Mouse (Mus musculus) forebrain, embryonic 13.5 days (tissue): ENCODE data around the gene Zcwpw1. TPM values are rescaled to one million over a fixed set of nuclear protein-coding genes. Genes with fewer than 3 reads are reported as not detected.
"Not testable (repeated sequence)": the region's sequence is repeated elsewhere in the genome, so short reads cannot be mapped to it uniquely, and the experiment has no call there.

ENCODE experiments used
- ATAC-seq: fragments of 200-750 bp; cut with Nextera tagmentation; 2 replicates; pipeline ENCODE4 v1.8.0; 2017
- H3K27ac ChIP-seq: fragments of 300-500 bp; sonication (generic); 2 replicates; pipeline ENCODE4 v1.5.1; 2015; ENCODE audit warnings: inconsistent platforms, mild to moderate bottlenecking, moderate library complexity
- H3K27me3 ChIP-seq: fragments of 300-500 bp; sonication (generic); 2 replicates; pipeline ENCODE4 v1.6.1; 2015; ENCODE audit warnings: mild to moderate bottlenecking, inconsistent platforms
- H3K36me3 ChIP-seq: fragments of 300-500 bp; sonication (generic); 2 replicates; pipeline ENCODE4 v1.6.1; 2015; ENCODE audit warnings: mild to moderate bottlenecking, inconsistent platforms; ENCODE audit not compliant: poor library complexity, severe bottlenecking
- H3K4me1 ChIP-seq: fragments of 300-500 bp; sonication (generic); 2 replicates; pipeline ENCODE4 v1.6.1; 2015; ENCODE audit warnings: inconsistent platforms
- H3K4me2 ChIP-seq: fragments of 300-500 bp; sonication (generic); 2 replicates; pipeline ENCODE4 v1.6.1; 2015; ENCODE audit warnings: inconsistent platforms, mild to moderate bottlenecking, moderate library complexity
- H3K4me3 ChIP-seq: fragments of 300-500 bp; sonication (generic); 2 replicates; pipeline ENCODE4 v1.5.1; 2015; ENCODE audit warnings: mild to moderate bottlenecking, inconsistent platforms
- H3K9ac ChIP-seq: fragments of 300-500 bp; sonication (generic); 2 replicates; pipeline ENCODE4 v1.6.1; 2015; ENCODE audit warnings: mild to moderate bottlenecking, inconsistent platforms
- H3K9me3 ChIP-seq: fragments of 300-500 bp; sonication (generic); replicated peaks from 2 replicates; pipeline ENCODE4 v1.6.1; 2016; ENCODE audit warnings: inconsistent platforms
- WGBS: fragments of 180-500 bp; shearing (Covaris S2); methylation state at CpG from one replicate; pipeline ENCODE4 v1.1.7; 2015; 5-methylcytosine and 5-hydroxymethylcytosine counted together
- polyA plus RNA-seq: library from polyadenylated mRNA; unstranded; fragments of >200 nt; fragmentation: Nextera tagmentation; extraction: Ambion mirVana; gene quantifications from 2 replicates; pipeline ENCODE4 v1.2.1, GENCODE M21; 2015

Zcwpw1 gene
- polyA plus RNA-seq, 1 experiment from 2014 or later: 15.4 TPM

DNA sequence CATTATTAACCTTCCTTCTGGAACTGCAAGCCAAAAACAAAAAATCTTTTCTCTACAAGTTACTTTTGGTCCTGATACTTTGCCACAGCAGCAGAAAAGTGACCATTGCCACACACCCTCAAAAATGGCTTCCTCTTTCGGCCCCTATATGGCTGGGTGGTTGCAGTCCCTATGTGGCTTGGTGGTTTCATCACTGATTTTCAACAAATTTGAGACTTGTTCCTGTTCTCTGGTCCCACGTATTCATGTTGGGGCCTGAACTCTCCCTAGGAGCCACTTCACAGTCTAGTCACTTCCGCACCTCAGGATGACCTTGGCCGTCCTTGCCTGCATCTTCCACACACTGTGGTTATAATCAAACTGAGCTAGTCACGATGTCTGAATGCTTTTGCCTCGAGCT lies 41.1 kb downstream of the Zcwpw1 start:
- no peak for ATAC-seq
- Histone ChIP-seq H3K4me2 (no peak overlapping the region), H3K36me3 (no peaks in the 10 kb centered on the region), H3K4me1 (no peaks in the 10 kb centered on the region), H3K27me3 (no peaks in the 10 kb centered on the region), H3K27ac (no peak overlapping the region), H3K4me3 (no peak overlapping the region), H3K9me3 (no peaks in the 10 kb centered on the region), H3K9ac (no peak overlapping the region)
- WGBS: 87% methylated on average over 6 of the region's 6 CpGs

DNA sequence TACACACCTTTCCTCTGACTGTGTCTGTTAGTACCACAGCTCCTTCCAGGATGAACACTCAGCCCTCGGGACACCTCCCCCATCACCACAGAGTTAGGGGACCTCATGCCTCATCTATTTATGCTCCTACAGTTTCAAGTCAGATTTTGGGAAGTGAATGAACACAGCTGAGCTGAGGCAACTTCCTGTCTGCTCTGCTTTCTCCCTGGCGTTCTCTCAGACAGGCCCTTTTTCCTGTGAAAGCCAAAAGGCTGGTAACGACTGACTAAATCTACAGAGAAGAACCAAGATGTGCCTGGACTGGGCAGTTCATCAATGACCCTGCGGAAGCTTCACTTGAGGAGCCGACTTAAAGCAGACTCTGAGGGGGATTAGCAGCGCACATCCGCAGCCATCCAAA lies 42.6 kb downstream of the Zcwpw1 start:
- Histone ChIP-seq H3K4me1 (no peaks in the 10 kb centered on the region), H3K27me3 (no peaks in the 10 kb centered on the region), H3K9ac (no peak overlapping the region), H3K27ac (no peak overlapping the region), H3K4me3 (no peak overlapping the region), H3K4me2 (no peak overlapping the region), H3K36me3 (no peaks in the 10 kb centered on the region), H3K9me3 (no peaks in the 10 kb centered on the region)
- WGBS: 86% methylated on average over 7 of the region's 7 CpGs
- ATAC-seq: no peak

DNA sequence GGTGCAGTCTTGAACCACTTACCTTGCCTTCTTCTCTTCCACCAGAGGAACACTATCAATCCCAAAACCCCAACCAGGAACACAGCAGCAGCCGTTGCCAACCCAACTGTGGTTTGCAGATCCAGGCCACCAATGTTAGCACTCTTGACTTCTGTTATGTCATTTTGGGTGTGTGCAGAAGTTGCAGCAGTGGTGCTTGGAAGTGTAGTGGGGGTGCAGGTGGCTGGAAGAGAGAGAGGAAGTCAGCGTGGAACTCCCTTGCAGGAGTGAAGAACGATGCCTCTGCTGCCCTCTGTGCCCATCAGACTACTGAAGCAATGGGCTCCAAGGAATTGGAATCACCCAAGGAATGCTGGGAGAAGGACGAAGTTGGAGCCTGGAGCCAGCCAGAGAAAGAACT lies 43.5 kb downstream of the Zcwpw1 start:
- H3K27me3 ChIP-seq: no peaks in the 10 kb centered on the region
- 83% methylated on average over 4 of the region's 4 CpGs for WGBS
- H3K36me3 ChIP-seq: no peaks in the 10 kb centered on the region
- no peak for ATAC-seq
- no peaks in the 10 kb centered on the region for H3K4me1 ChIP-seq
- no peak overlapping the region for H3K27ac ChIP-seq
- no peak overlapping the region for H3K9ac ChIP-seq
- H3K4me3 ChIP-seq: no peak overlapping the region
- no peaks in the 10 kb centered on the region for H3K9me3 ChIP-seq
- H3K4me2 ChIP-seq: no peak overlapping the region

DNA sequence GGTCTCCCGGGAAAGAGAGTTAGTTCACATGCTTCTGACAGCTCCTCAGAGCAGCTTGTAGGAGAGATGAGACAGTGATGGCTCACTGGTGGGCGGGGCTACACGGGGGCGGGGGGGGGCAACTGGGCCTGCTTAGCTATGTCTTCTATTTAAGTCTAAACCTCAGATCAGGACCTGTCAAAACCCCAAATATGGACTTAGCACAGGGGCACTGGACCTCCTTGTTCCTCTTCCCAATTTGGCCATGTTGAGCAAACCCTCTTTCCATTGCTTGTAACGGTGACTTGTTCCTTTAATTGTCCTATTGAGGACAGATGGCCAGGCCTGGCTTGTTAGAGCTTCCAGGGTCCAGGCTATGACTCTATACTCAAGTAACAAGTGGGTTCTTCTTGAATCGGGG lies 43.9 kb downstream of the Zcwpw1 start:
- ATAC-seq: no peak
- H3K27ac ChIP-seq: no peak overlapping the region
- WGBS: 85% methylated on average over 6 of the region's 6 CpGs
- H3K9me3 ChIP-seq: no peaks in the 10 kb centered on the region
- H3K36me3 ChIP-seq: no peaks in the 10 kb centered on the region
- H3K4me1 ChIP-seq: no peaks in the 10 kb centered on the region
- no peak overlapping the region for H3K9ac ChIP-seq
- no peak overlapping the region for H3K4me2 ChIP-seq
- H3K27me3 ChIP-seq: no peaks in the 10 kb centered on the region
- no peak overlapping the region for H3K4me3 ChIP-seq

DNA sequence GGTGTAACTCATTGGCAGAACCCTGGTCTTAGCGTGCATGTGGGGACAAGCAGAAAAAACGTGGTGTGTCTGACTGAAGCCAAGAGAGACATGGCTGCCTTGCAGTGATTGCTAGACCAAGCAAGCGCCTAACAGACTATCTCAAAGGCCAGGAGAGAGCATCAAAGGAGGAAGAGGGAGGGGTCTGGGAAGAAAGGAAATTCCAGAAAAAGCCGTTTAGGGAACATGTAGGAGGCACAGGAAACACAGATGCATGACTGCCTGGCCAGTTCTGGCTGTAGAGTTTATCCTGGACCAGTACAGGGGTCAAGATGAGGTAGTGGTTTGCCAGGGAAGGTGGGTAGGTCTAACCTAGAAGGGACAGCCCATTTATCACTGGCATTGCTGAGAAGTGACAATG lies 45.9 kb downstream of the Zcwpw1 start:
- Histone ChIP-seq H3K27me3 (no peaks in the 10 kb centered on the region), H3K4me1 (no peaks in the 10 kb centered on the region), H3K27ac (no peak overlapping the region), H3K9ac (no peak overlapping the region), H3K9me3 (no peaks in the 10 kb centered on the region), H3K36me3 (no peaks in the 10 kb centered on the region), H3K4me3 (no peak overlapping the region), H3K4me2 (no peak overlapping the region)
- no peak for ATAC-seq
- 76% methylated on average over 4 of the region's 4 CpGs for WGBS

DNA sequence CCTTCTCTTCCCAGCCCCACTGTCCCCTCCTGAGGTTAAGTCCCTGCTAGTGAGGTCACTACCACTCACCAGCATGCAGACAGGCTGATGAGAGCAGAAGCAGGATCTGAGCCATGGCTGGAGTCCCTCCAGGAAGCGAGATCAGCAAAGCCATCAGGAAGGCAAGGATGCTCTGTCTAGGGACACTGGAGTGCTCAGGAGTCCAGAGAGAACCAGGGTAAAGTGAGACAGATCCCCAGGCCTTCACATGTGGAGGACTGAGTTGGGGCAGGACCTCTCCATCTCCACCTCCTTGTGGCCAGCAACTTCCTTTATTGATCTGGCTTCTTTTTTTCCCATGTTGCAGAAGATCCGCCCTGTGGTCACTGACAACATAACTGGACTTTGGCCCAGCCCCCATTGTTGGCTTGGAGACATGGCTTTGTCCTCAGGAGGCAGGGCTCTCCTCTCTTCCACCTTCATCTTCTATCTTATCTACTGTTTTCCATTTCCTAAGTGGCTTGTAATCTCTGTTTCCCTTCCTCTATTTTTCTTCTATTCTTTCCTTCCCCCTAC lies 48.4 kb downstream of the Zcwpw1 start, which contains the start of gene Pilra:
Pilra (minus strand) TSS at position 316 of the 555 bp plus-strand sequence.
- H3K4me3 ChIP-seq, H3K4me2 ChIP-seq, H3K9ac ChIP-seq, H3K27ac ChIP-seq, H3K4me1 ChIP-seq, H3K9me3 ChIP-seq, ATAC-seq, H3K27me3 ChIP-seq, H3K36me3 ChIP-seq: not testable (repeated sequence)
- 79% methylated on average over 2 of the region's 2 CpGs for WGBS

DNA sequence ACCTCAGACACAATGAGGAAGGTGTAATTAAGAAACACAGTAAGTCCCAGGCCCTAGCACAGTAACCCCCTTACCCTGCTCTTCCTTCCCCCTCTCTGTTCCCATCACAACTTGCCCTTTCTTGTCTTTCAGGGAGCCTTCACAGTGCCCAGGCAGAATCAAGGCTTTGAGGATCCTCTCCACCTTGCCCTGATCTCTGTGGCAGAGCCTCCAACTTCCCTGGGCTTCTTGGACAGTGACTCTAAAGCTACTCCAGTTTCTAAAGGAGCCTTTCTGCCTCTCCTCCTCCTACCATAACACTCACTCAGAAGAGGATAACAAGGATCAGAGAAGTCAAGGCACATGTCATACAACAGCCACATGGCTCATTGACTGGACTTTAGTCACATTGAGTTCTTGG lies 49.0 kb downstream of the Zcwpw1 start:
- H3K9me3 ChIP-seq: no peaks in the 10 kb centered on the region
- no peaks in the 10 kb centered on the region for H3K4me1 ChIP-seq
- ATAC-seq: no peak
- no peak overlapping the region for H3K4me2 ChIP-seq
- H3K36me3 ChIP-seq: no peaks in the 10 kb centered on the region
- H3K4me3 ChIP-seq: no peak overlapping the region
- H3K9ac ChIP-seq: no peak overlapping the region
- no peak overlapping the region for H3K27ac ChIP-seq
- H3K27me3 ChIP-seq: no peaks in the 10 kb centered on the region

DNA sequence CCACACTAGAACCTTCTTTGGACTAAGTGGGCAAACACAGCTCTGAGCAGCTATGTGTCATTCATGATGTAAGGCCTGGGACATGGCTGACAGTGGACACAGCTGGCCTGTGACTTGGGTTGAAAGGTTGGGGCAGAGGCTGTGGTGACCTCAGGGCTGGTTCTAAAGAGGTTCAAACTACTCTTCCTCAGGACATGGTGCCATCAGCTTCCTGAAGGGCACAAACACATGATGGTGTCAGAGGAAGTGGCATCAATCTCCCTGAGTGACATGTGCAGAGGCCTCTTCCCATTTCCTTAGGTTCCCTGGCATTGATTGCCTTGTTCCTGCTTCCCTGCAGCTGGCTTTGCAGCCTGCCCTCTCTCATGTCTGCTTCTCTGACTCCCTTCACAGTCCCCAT lies 49.5 kb downstream of the Zcwpw1 start:
- H3K27ac ChIP-seq, ATAC-seq, H3K36me3 ChIP-seq, H3K27me3 ChIP-seq, H3K9ac ChIP-seq, H3K4me1 ChIP-seq, H3K4me3 ChIP-seq, H3K4me2 ChIP-seq, H3K9me3 ChIP-seq: not testable (repeated sequence)

DNA sequence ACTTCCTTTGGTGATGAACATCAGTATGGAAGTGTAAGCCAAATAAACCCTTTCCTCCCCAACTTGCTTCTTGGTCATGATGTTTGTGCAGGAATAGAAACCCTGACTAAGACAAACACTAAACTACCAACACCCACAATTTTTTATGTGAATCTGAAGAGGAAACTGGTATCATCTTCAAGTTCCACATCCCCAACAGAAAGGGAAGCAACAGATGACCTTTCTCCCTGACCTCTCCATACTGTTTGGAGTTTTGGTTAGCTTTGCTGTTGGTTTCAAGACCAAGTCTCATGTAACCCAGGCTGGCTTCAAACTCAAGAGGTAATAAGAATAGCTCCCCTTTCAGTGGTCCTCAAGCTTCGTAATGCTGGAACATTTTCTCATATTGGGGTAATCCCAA lies 62.7 kb downstream of the Zcwpw1 start:
- H3K4me2 ChIP-seq, H3K36me3 ChIP-seq, H3K9ac ChIP-seq, H3K4me1 ChIP-seq, ATAC-seq, H3K4me3 ChIP-seq, H3K27me3 ChIP-seq, H3K27ac ChIP-seq, H3K9me3 ChIP-seq: not testable (repeated sequence)
- WGBS: 89% methylated on average over 1 of the region's 1 CpGs

DNA sequence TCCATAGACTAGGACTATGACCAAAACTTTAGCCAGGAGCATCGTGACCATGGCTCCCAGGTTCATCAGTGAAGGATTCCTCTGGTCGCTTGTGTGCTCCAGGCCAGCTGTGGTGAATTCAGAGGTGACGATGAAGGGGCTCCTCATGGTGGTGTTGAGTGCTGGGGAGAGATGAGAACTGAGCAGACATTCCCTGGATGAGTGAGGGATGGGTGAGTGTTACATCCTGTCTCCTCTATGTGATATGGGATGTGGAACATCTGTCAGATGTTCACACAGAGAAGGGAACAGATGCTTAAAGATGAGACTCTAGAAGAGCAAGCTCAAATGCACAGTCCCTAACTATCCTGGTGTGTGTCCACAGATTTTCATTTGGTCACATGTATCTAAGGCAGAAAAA lies 67.3 kb downstream of the Zcwpw1 start:
- not testable (repeated sequence) for ATAC-seq, H3K4me2 ChIP-seq, H3K27me3 ChIP-seq, H3K36me3 ChIP-seq, H3K27ac ChIP-seq, H3K4me1 ChIP-seq, H3K4me3 ChIP-seq, H3K9ac ChIP-seq, H3K9me3 ChIP-seq
- 80% methylated on average over 3 of the region's 3 CpGs for whole genome bisulfite sequencing

DNA sequence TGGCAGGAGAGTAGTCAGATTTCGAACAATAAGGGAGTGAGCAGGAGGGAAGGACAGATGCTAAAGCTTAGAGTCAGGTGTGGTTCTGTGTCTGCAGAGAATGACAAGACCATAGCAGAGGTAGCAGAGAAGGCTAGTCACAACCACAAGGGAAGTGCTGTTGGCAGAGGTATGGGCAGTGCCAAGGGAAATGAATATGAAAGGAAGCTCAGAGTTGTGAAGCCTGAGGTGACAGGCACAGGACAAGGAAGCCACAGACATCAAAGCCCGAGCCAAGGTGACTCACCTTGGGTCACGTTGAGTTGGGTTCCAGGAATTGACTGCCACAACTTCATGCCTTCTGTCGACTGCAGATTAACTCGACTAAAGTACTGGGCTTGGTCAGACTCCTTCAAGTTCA lies 69.3 kb downstream of the Zcwpw1 start:
- not testable (repeated sequence) for H3K27me3 ChIP-seq, H3K4me3 ChIP-seq, H3K4me1 ChIP-seq, H3K9me3 ChIP-seq, H3K36me3 ChIP-seq, H3K9ac ChIP-seq, ATAC-seq, H3K4me2 ChIP-seq, H3K27ac ChIP-seq
- WGBS: 77% methylated on average over 5 of the region's 5 CpGs

DNA sequence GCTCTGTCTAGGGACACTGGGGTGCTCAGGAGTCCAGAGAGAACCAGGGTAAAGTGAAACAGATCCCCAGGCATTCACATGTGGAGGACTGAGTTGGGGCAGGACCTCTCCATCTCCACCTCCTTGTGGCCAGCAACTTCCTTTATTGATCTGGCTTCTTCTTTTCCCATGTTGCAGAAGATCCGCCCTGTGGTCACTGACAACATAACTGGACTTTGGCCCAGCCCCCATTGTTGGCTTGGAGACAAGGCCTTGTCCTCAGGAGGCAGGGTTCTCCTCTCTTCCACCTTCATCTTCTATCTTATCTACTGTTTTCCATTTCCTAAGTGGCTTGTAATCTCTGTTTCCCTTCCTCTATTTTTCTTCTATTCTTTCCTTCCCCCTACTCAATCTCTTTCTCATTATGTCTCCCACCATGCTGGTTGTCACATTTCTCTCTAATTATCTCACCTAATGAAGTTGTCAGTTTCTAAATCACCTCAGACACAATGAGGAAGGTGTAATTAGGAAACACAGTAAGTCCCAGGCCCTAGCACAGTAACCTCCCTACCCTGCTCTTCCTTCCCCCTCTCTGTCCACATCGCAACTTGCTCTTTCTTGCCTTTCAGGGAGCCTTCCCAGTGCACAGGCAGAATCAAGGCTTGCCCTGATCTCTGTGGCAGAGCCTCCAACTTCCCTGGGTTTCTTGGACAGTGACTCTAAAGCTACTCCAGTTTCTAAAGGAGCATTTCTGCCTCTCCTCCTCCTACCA lies 70.5 kb downstream of the Zcwpw1 start, which contains the start of gene Pilrb1:
Pilrb1 (minus strand) TSS at position 147 of the 751 bp plus-strand sequence.
- H3K27ac ChIP-seq, H3K9me3 ChIP-seq, H3K27me3 ChIP-seq, H3K4me1 ChIP-seq, H3K36me3 ChIP-seq, H3K4me2 ChIP-seq, H3K4me3 ChIP-seq, ATAC-seq, H3K9ac ChIP-seq: not testable (repeated sequence)
- 80% methylated on average over 2 of the region's 2 CpGs for WGBS

DNA sequence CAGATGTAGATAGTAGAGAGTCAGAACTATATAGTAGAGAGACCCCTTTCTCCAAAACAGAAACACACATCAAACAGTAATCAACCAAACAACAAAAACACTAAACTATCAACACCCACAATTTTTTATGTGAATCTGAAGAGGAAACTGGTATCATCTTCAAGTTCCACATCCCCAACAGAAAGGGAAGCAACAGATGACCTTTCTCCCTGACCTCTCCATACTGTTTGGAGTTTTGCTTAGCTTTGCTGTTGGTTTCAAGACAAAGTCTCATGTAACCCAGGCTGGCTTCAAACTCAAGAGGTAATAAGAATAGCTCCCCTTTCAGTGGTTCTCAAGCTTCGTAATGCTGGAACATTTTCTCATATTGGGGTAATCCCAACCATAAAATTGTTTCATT lies 76.4 kb downstream of the Zcwpw1 start:
- not testable (repeated sequence) for H3K9ac ChIP-seq, H3K9me3 ChIP-seq, H3K4me1 ChIP-seq, ATAC-seq, H3K36me3 ChIP-seq, H3K4me2 ChIP-seq, H3K27me3 ChIP-seq, H3K4me3 ChIP-seq, H3K27ac ChIP-seq
- 86% methylated on average over 1 of the region's 1 CpGs for WGBS
